Mouse (Mus musculus) lung, embryonic 15.5 days (tissue): ENCODE measurements around the gene Tmem116. TPM values are rescaled to one million over a fixed set of nuclear protein-coding genes. Genes with fewer than 3 reads are reported as not detected.
"Not testable (repeated sequence)": the region's sequence is repeated elsewhere in the genome, so short reads cannot be mapped to it uniquely, and the experiment has no call there.

ENCODE experiments used
- ATAC-seq: fragments of 200-750 bp; cut with Nextera tagmentation; 2 replicates; pipeline ENCODE4 v1.8.0; 2017; ENCODE audit warnings: moderate number of reproducible peaks, borderline replicate concordance; ENCODE audit not compliant: low FRiP score, low TSS enrichment; ENCODE audit errors: extremely low read depth
- H3K27ac ChIP-seq: fragments of 300-500 bp; sonication (generic); 2 replicates; pipeline ENCODE4 v1.5.1; 2015; ENCODE audit warnings: moderate library complexity, mild to moderate bottlenecking, inconsistent platforms
- H3K27me3 ChIP-seq: fragments of 300-500 bp; sonication (generic); 2 replicates; pipeline ENCODE4 v1.6.1; 2015; ENCODE audit warnings: inconsistent platforms
- H3K36me3 ChIP-seq: fragments of 300-500 bp; sonication (generic); 2 replicates; pipeline ENCODE4 v1.6.1; 2015; ENCODE audit warnings: inconsistent platforms
- H3K4me1 ChIP-seq: fragments of 300-500 bp; sonication (generic); 2 replicates; pipeline ENCODE4 v1.6.1; 2015; ENCODE audit warnings: inconsistent platforms
- H3K4me2 ChIP-seq: fragments of 300-500 bp; sonication (generic); 2 replicates; pipeline ENCODE4 v1.6.1; 2015; ENCODE audit warnings: inconsistent platforms, mild to moderate bottlenecking, moderate library complexity
- H3K4me3 ChIP-seq: fragments of 300-500 bp; sonication (generic); 2 replicates; pipeline ENCODE4 v1.5.1; 2015; ENCODE audit warnings: mild to moderate bottlenecking, inconsistent platforms
- H3K9ac ChIP-seq: fragments of 300-500 bp; sonication (generic); 2 replicates; pipeline ENCODE4 v1.6.1; 2015; ENCODE audit warnings: inconsistent platforms
- H3K9me3 ChIP-seq: fragments of 300-500 bp; sonication (generic); 2 replicates; pipeline ENCODE4 v1.6.1; 2016; ENCODE audit warnings: inconsistent platforms
- WGBS: fragments of 180-500 bp; shearing (Covaris S2); methylation state at CpG from one replicate; pipeline ENCODE4 v1.1.7; 2015; 5-methylcytosine and 5-hydroxymethylcytosine counted together
- polyA plus RNA-seq: library from polyadenylated mRNA; unstranded; fragments of >200 nt; fragmentation: Nextera tagmentation; extraction: Ambion mirVana; gene quantifications from 2 replicates; pipeline ENCODE4 v1.2.1, GENCODE M21; 2015

Gene Tmem116
- polyA plus RNA-seq, 1 experiment from 2014 or later: 2.3 TPM

GRCm38 (mm10) chr5:121463601-121464250 is 12.0 kb downstream of the Tmem116 start:
- Histone ChIP-seq H3K4me1 (no peaks in the 10 kb centered on the region; the same call in 1 of the 2 replicates), H3K27me3 (no peaks in the 10 kb centered on the region), H3K27ac (no peak overlapping the region), H3K36me3 (no peaks in the 10 kb centered on the region), H3K4me2 (no peak overlapping the region), H3K4me3 (no peak overlapping the region), H3K9me3 (no peaks in the 10 kb centered on the region), H3K9ac (no peak overlapping the region)
- ATAC-seq: no peak
- WGBS: 31% methylated on average over 5 of the region's 5 CpGs

- Histone ChIP-seq H3K4me1 (peaks cover 5% of the 10 kb centered on the region; the same call in 1 of the 2 replicates), H3K9ac (no peak overlapping the region), H3K27me3 (no peaks in the 10 kb centered on the region), H3K4me2 (no peak overlapping the region), H3K4me3 (no peak overlapping the region), H3K9me3 (no peaks in the 10 kb centered on the region), H3K36me3 (no peaks in the 10 kb centered on the region), H3K27ac (0 out of 2 replicates have a peak overlapping the region, but pooled peaks have one; percentile 5)
- WGBS: 8% methylated on average over 3 of the region's 3 CpGs
- ATAC-seq: peak; percentile 73
Observed at GRCm38 (mm10) chr5:121469566-121469965, 17.9 kb downstream of the Tmem116 start.

GRCm38 (mm10) chr5:121472411-121472810 is 20.7 kb downstream of the Tmem116 start:
- H3K4me1 ChIP-seq: peaks cover 5% of the 10 kb centered on the region; the same call in 1 of the 2 replicates
- H3K9me3 ChIP-seq: no peaks in the 10 kb centered on the region
- no peak overlapping the region for H3K27ac ChIP-seq
- no peaks in the 10 kb centered on the region for H3K36me3 ChIP-seq
- 81% methylated on average over 2 of the region's 2 CpGs for WGBS
- no peak overlapping the region for H3K9ac ChIP-seq
- no peaks in the 10 kb centered on the region for H3K27me3 ChIP-seq
- no peak overlapping the region for H3K4me3 ChIP-seq
- H3K4me2 ChIP-seq: no peak overlapping the region
- no peak for ATAC-seq

- 46% methylated on average over 7 of the region's 7 CpGs for WGBS
Observed at GRCm38 (mm10) chr5:121474610-121475009, 22.9 kb downstream of the Tmem116 start.

GRCm38 (mm10) chr5:121476040-121476439 is 24.3 kb downstream of the Tmem116 start:
- Histone ChIP-seq H3K9me3 (no peaks in the 10 kb centered on the region), H3K4me1 (no peaks in the 10 kb centered on the region), H3K27me3 (no peaks in the 10 kb centered on the region)

More at GRCm38 (mm10) chr5:121474610-121475009, 22.9 kb downstream of the Tmem116 start:
- Histone ChIP-seq H3K36me3 (no peaks in the 10 kb centered on the region), H3K9me3 (no peaks in the 10 kb centered on the region), H3K4me1 (no peaks in the 10 kb centered on the region), H3K4me3 (no peak overlapping the region), H3K4me2 (no peak overlapping the region), H3K9ac (no peak overlapping the region), H3K27ac (no peak overlapping the region), H3K27me3 (no peaks in the 10 kb centered on the region)
- ATAC-seq: no peak

GRCm38 (mm10) chr5:121477680-121478079 is 26.0 kb downstream of the Tmem116 start:
- no peaks in the 10 kb centered on the region for H3K4me1 ChIP-seq
- ATAC-seq: no peak

More at GRCm38 (mm10) chr5:121476040-121476439, 24.3 kb downstream of the Tmem116 start:
- H3K4me3 ChIP-seq: no peak overlapping the region
- 59% methylated on average over 1 of the region's 1 CpGs for WGBS
- H3K9ac ChIP-seq: no peak overlapping the region
- no peak overlapping the region for H3K27ac ChIP-seq
- ATAC-seq: no peak
- H3K36me3 ChIP-seq: no peaks in the 10 kb centered on the region
- no peak overlapping the region for H3K4me2 ChIP-seq

GRCm38 (mm10) chr5:121484801-121485200 is 33.1 kb downstream of the Tmem116 start:
- no peaks in the 10 kb centered on the region for H3K36me3 ChIP-seq
- H3K27me3 ChIP-seq: no peaks in the 10 kb centered on the region
- ATAC-seq: no peak
- no peak overlapping the region for H3K9ac ChIP-seq
- H3K4me3 ChIP-seq: no peak overlapping the region
- no peaks in the 10 kb centered on the region for H3K9me3 ChIP-seq
- H3K4me2 ChIP-seq: no peak overlapping the region
- H3K27ac ChIP-seq: no peak overlapping the region
- 58% methylated on average over 5 of the region's 5 CpGs for WGBS
- no peaks in the 10 kb centered on the region for H3K4me1 ChIP-seq

More at GRCm38 (mm10) chr5:121477680-121478079, 26.0 kb downstream of the Tmem116 start:
- Histone ChIP-seq H3K27me3 (no peaks in the 10 kb centered on the region), H3K9me3 (no peaks in the 10 kb centered on the region), H3K4me2 (no peak overlapping the region), H3K9ac (no peak overlapping the region), H3K4me3 (no peak overlapping the region), H3K27ac (no peak overlapping the region), H3K36me3 (no peaks in the 10 kb centered on the region)
- 30% methylated on average over 3 of the region's 3 CpGs for WGBS

- no peak for ATAC-seq
- no peaks in the 10 kb centered on the region for H3K36me3 ChIP-seq
- no peak overlapping the region for H3K4me2 ChIP-seq
- H3K4me1 ChIP-seq: no peaks in the 10 kb centered on the region
- 61% methylated on average over 8 of the region's 8 CpGs for whole genome bisulfite sequencing
- no peaks in the 10 kb centered on the region for H3K27me3 ChIP-seq
- no peak overlapping the region for H3K27ac ChIP-seq
- H3K4me3 ChIP-seq: no peak overlapping the region
- no peak overlapping the region for H3K9ac ChIP-seq
- H3K9me3 ChIP-seq: no peaks in the 10 kb centered on the region
Observed at GRCm38 (mm10) chr5:121493305-121493704, 41.6 kb downstream of the Tmem116 start.

- no peak overlapping the region for H3K9ac ChIP-seq
- no peak overlapping the region for H3K27ac ChIP-seq
- no peaks in the 10 kb centered on the region for H3K4me1 ChIP-seq
- no peak for ATAC-seq
- no peak overlapping the region for H3K4me3 ChIP-seq
- no peak overlapping the region for H3K4me2 ChIP-seq
- no peaks in the 10 kb centered on the region for H3K36me3 ChIP-seq
- no peaks in the 10 kb centered on the region for H3K9me3 ChIP-seq
- 58% methylated on average over 7 of the region's 7 CpGs for WGBS
- H3K27me3 ChIP-seq: no peaks in the 10 kb centered on the region
Observed at GRCm38 (mm10) chr5:121500719-121501118, 49.0 kb downstream of the Tmem116 start.

- H3K4me1 ChIP-seq, H3K4me3 ChIP-seq: not testable (repeated sequence)
- 67% methylated on average over 11 of the region's 17 CpGs for WGBS
Observed at GRCm38 (mm10) chr5:121501424-121501996, 49.8 kb downstream of the Tmem116 start.

GRCm38 (mm10) chr5:121503231-121503630 is 51.5 kb downstream of the Tmem116 start, which contains the start of gene Adam1b:
TSS of gene Adam1b (minus strand) at chr5:121503435.
- Histone ChIP-seq H3K4me3 (no peak within 1 kb of the TSS), H3K27me3 (no peaks in the 10 kb centered on the region), H3K27ac (no peak within 1 kb of the TSS), H3K9me3 (no peaks in the 10 kb centered on the region), H3K9ac (no peak within 1 kb of the TSS), H3K4me2 (no peak within 1 kb of the TSS), H3K4me1 (no peaks in the 10 kb centered on the region), H3K36me3 (no peaks in the 10 kb centered on the region)
- no peak for ATAC-seq
- WGBS: 74% methylated on average over 3 of the region's 3 CpGs

More at GRCm38 (mm10) chr5:121501424-121501996, 49.8 kb downstream of the Tmem116 start:
- not testable (repeated sequence) for H3K4me2 ChIP-seq, H3K27me3 ChIP-seq, H3K9me3 ChIP-seq, H3K36me3 ChIP-seq, H3K27ac ChIP-seq, H3K9ac ChIP-seq, ATAC-seq

GRCm38 (mm10) chr5:121506846-121507245 is 55.2 kb downstream of the Tmem116 start:
- Histone ChIP-seq H3K27ac (no peak overlapping the region), H3K36me3 (no peaks in the 10 kb centered on the region), H3K4me3 (no peak overlapping the region), H3K4me1 (no peaks in the 10 kb centered on the region), H3K9me3 (no peaks in the 10 kb centered on the region), H3K27me3 (no peaks in the 10 kb centered on the region), H3K4me2 (no peak overlapping the region), H3K9ac (no peak overlapping the region)
- ATAC-seq: no peak
- WGBS: 74% methylated on average over 1 of the region's 1 CpGs
